Mouse (Mus musculus): Measurements from ENCODE around the gene Fem1a. TPM values are rescaled to one million over a fixed set of nuclear protein-coding genes. Genes with fewer than 3 reads are reported as not detected.

Gene Fem1a
- polyA plus RNA-seq, 1 experiment from 2014 or later = 12.9 TPM

GRCm38 (mm10) chr17:56303160-56303846 lies 46.7 kb downstream of the Fem1a start, which contains the start of gene Uhrf1:
Uhrf1 (plus strand) TSS chr17:56303321.
- peak; percentile 83 for DNase-seq (ENCODE audit: low spot score)

DNA sequence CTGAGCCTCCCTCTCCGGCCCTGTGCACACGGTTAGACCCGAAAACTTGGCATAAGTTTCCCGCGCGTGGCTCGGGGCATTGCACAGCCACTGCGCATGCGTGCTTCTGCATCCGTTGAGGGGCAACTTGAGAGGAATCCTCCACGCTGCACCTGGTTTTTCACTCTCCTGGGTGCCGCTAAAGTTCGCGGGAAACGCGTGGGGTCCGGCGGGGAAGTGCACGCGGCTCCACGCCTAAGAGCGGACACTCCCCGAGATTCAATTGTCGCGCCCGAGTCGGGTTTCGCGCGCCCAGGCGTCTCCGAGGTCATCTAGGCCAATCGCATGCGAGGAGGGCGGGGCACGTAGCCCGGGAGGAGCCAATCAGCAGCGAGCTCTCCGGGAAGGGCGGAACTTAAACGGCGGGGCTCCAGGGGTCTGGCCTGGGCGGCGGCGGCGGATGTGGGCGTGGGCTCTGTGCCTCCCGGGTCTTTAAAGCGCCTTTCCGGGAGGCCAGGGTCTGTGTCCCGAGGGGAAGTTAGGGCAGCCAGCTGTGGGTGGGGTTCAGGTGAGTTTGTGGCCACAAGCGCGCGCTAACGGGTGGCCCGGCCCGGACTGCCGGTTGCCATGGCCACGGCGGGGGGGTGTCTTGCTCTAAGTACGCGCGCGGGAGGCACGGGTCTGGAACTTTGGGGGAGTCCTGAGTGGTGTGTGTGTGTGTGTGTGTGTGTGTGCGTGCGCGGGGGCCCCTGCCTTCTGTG lies 47.4 kb downstream of the Fem1a start:
- peak; percentile 98 for DNase-seq (ENCODE audit: low spot score)

- no peak for DNase-seq (ENCODE audit: low spot score)
Measured at GRCm38 (mm10) chr17:56304718-56305117, 48.1 kb downstream of the Fem1a start.

DNA sequence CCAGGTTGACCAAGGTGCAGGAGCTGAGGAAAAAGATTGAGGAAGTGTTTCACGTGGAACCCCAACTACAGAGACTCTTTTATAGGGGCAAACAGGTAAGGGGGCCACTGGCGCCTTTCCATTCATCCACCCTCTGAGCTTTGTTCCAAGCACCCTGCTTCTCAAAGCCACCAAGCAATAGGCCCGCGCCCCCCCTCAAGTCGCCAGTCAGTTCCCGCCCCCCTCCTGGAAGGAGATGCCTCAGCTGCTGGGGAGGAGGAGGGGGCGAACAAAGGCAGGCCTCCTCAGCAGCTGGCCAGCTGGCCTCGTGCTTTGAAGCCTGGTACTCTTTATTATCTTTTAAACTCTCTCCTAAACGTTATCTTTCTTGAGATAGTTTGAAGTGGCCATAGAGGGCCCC lies 48.5 kb downstream of the Fem1a start:
- DNase-seq (ENCODE audit: low spot score) = no peak

- DNase-seq (ENCODE audit: low spot score) = no peak
Measured at GRCm38 (mm10) chr17:56305826-56306225, 49.2 kb downstream of the Fem1a start.

GRCm38 (mm10) chr17:56308088-56308487 lies 51.5 kb downstream of the Fem1a start:
- no peak for DNase-seq (ENCODE audit: low spot score)

DNA sequence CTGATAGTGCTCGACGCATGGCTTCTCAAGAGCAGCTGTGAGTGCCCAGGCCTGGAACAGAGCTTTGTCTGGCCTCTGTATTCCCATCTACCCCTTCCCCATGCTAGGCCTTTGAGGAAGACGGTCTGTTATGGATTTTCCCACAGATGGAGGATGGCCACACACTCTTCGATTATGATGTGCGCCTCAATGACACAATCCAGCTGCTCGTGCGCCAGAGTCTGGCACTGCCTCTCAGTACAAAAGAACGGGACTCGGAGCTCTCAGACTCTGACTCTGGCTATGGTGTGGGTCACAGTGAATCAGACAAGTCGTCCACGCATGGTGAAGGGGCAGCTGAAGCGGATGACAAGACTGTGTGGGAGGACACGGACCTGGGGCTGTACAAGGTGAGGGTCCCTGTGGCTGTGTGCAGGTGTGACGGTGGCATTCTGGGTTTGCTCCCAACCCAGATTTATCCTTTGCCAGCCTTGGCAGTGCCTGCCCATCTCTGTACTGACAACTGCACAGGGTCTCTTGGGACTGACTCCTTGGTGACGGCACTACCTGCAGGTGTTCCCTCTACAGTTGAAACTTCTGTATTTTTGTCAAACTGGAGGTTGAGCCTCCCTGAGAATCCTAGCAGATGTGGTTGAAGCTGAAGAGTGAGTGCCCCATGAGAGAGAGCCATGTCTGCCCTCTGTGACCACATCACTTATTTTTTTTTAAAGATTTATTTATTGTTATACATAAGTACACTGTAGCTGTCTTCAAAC lies 52.8 kb downstream of the Fem1a start:
- DNase-seq (ENCODE audit: low spot score) = no peak

MicroRNA genes within 50 kb of the gene (microRNA counts, 519-probe panel; counts per million panel counts)
- 473 counts per million, percentile 71 among the panel's probes with 10 or more counts for microRNA mmu-miR-7b

Small RNAs within 50 kb of the gene (microRNA-seq; reads per million reads assigned to microRNA genes)
- gene Mir7b (ENCODE audit: borderline number of aligned reads) = 31.2 reads per million, percentile 33 among the genes with 10 or more reads in this experiment

Other genes starting within 250 kb of the Fem1a start
- 117 and 129 TPM in 2 replicates for gene Sh3gl1, start 220.2 kb upstream of the Fem1a start, polyA plus RNA-seq (2015; fragmentation: Nextera tagmentation; extraction: Ambion mirVana)
- 18.0 and 18.5 TPM in 2 replicates for gene Chaf1a, start 216.4 kb upstream of the Fem1a start, polyA plus RNA-seq (2015; fragmentation: Nextera tagmentation; extraction: Ambion mirVana)
- gene Ubxn6, start 181.8 kb upstream of the Fem1a start, polyA plus RNA-seq (2015; fragmentation: Nextera tagmentation; extraction: Ambion mirVana) = 38.7 and 39.9 TPM in 2 replicates
- 80.0 and 81.8 TPM in 2 replicates for gene Hdgfl2, start 177.2 kb upstream of the Fem1a start, polyA plus RNA-seq (2015; fragmentation: Nextera tagmentation; extraction: Ambion mirVana)
- 0.08 and 0.09 TPM in 2 replicates for gene Plin4, start 147.0 kb upstream of the Fem1a start, polyA plus RNA-seq (2015; fragmentation: Nextera tagmentation; extraction: Ambion mirVana)
- gene Plin5, start 139.2 kb upstream of the Fem1a start, polyA plus RNA-seq (2015; fragmentation: Nextera tagmentation; extraction: Ambion mirVana) = 0.10 and 0.44 TPM in 2 replicates
- 2.7 and 3.1 TPM in 2 replicates for gene Lrg1, start 134.8 kb upstream of the Fem1a start, polyA plus RNA-seq (2015; fragmentation: Nextera tagmentation; extraction: Ambion mirVana)
- 1.0 TPM in 2 replicates for gene Sema6b, start 116.5 kb upstream of the Fem1a start, polyA plus RNA-seq (2015; fragmentation: Nextera tagmentation; extraction: Ambion mirVana)
- 19.5 and 20.9 TPM in 2 replicates for gene Tnfaip8l1, start 94.3 kb upstream of the Fem1a start, polyA plus RNA-seq (2015; fragmentation: Nextera tagmentation; extraction: Ambion mirVana)
- gene Mydgf, start 72.9 kb upstream of the Fem1a start, polyA plus RNA-seq (2015; fragmentation: Nextera tagmentation; extraction: Ambion mirVana) = 58.6 and 59.2 TPM in 2 replicates
- 30.5 and 32.7 TPM in 2 replicates for gene Dpp9, start 37.9 kb upstream of the Fem1a start, polyA plus RNA-seq (2015; fragmentation: Nextera tagmentation; extraction: Ambion mirVana)
- gene Ticam1, start 20.0 kb downstream of the Fem1a start, polyA plus RNA-seq (2015; fragmentation: Nextera tagmentation; extraction: Ambion mirVana) = 2.5 and 3.0 TPM in 2 replicates
- gene Plin3, start 36.1 kb downstream of the Fem1a start, polyA plus RNA-seq (2015; fragmentation: Nextera tagmentation; extraction: Ambion mirVana) = 59.5 TPM in 2 replicates
- 0.84 and 1.8 TPM in 2 replicates for gene Arrdc5, start 43.5 kb downstream of the Fem1a start, polyA plus RNA-seq (2015; fragmentation: Nextera tagmentation; extraction: Ambion mirVana)
- gene Uhrf1, start 46.5 kb downstream of the Fem1a start, polyA plus RNA-seq (2015; fragmentation: Nextera tagmentation; extraction: Ambion mirVana) = 234 and 264 TPM in 2 replicates
- gene Kdm4b, start 69.3 kb downstream of the Fem1a start, polyA plus RNA-seq (2015; fragmentation: Nextera tagmentation; extraction: Ambion mirVana) = 25.9 and 28.0 TPM in 2 replicates
- gene Ptprs, start 219.7 kb downstream of the Fem1a start, polyA plus RNA-seq (2015; fragmentation: Nextera tagmentation; extraction: Ambion mirVana) = 24.2 and 29.9 TPM in 2 replicates